Mouse (Mus musculus) mesoderm, embryonic 11.5 days (tissue): ENCODE measurements at regions not wholly inside any gene's neighbourhood (a gene's known extent, or its start where the extent isn't known, plus 50 kb on each side); places are given as distances from the start of the nearest gene placed in this dataset.
"Not testable (repeated sequence)": the region's sequence is repeated elsewhere in the genome, so short reads cannot be mapped to it uniquely, and the experiment has no call there.

Experiments
- DNase-seq: peaks from one replicate; pipeline ENCODE4 v3.0.0-alpha.2; 2012; ENCODE audit warnings: low read depth, low spot score

DNA sequence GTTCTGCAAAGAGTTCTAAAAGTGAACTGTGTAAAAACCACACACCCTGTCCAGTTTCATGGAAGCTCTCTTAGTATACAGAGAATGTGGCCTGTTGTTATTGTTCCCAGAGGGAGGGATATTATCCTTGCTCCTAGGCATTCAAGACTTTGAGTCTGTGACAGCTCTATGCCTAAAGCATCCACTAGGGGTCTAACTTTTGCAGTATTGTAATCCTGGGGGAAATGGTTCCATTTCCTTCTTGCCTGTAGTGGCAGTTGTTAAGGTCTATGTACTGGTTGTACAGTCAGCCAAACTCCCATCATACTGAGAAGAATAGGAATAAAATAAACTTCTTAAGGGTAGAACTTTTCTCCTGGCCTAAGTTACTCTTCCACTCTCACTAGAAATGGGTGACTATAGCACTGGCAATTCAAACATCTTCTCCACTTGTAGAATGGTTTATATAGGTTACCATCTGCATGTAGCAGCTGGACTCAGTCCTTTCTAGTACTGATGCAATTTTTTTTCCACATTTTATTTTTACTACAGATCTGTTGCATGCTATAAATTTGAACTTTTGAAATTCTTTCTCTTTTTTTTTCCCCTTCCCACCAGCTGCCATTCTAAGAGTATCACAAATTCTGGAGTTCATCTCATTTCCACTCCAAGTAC, 51.4 kb upstream of the Dpt start:
- DNase-seq: peak; percentile 21

DNA sequence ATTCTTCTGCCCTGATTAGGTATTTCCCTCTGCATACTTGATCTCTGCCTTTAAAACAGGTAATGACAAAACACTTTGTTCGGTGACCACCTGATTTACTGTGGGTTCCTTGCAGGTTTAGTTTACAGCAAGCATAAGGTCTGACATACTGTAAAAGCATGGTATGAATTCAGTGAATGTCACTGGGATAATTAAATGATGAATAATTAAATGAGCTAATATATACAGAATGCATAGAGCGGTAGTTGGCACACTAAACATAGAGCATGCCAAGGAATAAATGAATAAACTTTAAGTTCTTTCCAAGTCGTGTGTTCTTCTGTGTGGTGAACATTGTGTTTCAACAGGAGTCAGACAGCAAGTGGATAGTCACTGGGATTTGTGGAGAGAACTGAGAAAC, 51.9 kb upstream of the Dpt start:
- no peak for DNase-seq

DNA sequence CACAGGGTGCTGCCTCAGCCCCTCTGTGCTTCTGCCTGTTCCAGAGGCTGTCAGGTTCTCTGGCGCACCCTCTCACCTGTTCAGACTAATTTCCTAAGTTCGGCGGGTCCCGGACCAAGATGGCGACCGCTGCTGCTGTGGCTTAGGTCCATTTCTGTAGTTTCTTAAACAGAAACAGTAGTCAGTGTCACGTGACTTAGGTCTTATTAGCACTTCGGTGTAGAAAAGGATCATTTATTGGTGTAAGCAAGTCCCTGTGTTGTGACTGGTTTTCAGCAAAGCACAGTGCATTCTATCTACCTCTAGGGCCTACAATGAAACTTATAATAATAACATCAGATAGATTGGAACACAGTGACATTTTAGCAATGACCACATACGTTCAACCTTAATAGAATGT, 53.5 kb upstream of the Dpt start:
- not testable (repeated sequence) for DNase-seq

DNA sequence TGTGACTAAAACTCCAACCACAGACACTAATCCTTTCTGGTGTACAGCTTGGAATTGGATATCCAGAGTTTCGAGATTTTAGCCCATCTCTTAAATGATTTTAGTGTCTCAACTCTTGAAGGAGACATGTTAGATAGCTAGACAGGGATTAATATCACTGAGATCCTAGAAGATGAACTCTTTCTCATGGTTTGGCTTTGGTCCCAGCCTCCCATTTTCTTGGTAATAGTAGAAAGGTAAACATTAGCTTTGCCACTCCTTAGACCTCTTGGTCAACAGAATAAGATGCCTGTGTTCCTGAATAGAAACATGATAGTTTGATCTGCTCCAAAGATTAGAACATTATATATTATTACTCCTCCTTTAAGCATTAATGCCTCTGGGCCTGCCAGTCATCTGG, 60.8 kb upstream of the Dpt start:
- DNase-seq: no peak

DNA sequence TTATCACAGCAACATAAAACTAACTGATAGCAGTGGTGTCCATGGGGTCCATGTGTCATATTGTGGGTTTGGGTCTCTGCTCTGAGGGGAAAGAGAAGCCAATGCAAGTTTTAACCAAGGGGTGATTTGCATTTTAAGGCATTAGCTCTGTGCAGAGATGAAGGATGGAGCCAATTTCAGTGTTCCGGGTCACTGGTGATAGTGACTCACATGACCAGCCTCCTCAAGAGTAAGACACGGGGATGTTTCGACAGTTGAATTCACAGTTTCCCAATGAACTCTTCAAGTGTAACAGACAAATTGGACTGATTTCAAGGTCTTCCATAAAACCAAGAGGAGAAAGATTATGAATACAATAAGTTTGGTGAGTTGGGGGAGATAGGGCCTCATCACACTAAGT, 62.7 kb upstream of the Dpt start:
- DNase-seq: no peak

DNA sequence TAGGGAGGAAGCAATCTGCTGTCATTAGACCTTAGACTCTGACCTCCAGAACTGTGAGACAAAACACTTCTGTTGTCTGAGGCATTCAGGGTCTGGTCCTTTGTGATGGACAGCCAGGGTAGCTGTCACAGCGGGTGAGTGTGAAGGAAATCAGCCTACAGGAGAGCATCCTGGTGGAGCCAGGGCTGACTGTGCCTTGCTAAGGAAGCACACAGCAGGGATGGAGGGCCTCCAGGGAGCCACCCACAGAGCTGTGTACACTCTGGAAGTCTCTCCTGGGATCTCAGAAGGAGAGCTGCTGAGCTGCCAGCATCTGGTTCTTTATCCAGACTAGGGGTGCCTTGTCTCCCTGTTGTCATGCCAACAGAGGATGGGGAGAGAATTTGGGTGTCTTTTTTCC, 74.4 kb upstream of the Dpt start:
- peak; percentile 14 for DNase-seq

DNA sequence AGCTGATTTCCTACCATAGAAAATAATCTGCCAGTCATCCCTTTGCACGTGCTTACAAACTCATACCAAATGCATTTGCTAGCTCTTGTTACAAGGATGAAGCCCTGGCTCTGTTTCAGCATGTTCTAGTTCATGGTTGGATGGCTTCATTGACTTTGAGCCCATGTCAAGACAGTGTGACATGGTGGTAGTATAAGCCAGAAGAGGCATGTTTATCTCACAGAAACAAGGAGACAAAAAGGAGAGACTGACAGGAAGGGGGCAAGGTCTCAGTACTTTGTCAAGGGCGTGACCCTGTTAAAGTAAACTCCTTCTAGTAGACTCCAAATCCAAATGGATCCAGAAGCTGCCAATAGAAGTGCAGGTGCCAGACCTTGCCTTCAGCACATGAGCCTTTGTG, 81.5 kb upstream of the Dpt start:
- no peak for DNase-seq

DNA sequence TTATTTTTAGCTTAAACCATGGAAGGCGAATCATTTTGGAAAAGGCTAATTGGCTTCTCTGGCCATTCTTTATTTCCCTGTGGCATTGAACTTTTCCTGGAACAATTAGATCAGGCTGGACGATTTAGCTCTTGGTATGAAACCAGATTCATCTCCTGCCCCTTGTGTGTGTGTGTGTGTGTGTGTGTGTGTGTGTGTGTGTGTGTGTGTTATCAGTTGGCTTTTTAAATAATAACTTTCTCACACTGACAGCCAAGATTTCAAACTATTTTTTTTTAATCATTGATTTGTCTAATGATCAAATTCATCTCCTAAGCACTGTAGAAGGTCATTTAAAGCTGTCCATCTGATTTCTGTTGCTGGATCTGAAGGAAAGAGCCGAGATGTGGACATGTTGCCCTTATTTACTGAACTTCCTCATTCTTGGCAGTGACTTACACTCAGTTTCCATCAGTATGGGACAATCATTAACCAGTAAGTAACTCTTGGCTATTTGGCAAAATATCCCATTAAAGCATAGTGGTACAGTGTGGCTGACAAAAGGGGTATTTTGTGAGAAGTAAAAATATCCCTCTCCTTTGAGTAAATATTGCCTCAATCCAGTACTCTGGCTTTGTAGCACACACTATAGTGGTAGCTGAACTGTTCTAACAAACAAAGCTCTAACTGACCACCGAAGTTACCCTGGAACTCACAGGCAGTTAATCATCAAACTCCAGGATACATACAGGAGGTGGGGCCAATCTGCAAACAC, 82.5 kb upstream of the Dpt start:
- DNase-seq: no peak

DNA sequence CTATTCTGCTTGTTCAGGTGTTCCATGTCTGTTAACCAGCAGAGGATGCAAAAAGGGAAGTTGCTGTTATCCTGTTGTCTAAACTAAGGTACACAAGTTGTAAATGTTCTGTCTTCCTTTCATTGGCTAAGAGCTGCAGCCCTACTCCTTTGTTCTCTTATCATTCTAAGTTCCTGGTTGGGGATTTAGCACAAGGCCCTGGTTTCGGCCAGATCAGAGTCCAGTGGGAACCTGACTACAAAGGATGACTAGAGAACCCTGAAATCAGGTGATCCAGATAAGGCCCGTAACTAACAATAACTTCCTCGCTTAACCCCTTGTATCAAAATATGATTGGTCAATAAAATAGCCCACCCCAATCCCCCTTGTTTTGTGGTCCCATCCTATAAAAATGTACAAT, 83.9 kb upstream of the Dpt start:
- no peak for DNase-seq

DNA sequence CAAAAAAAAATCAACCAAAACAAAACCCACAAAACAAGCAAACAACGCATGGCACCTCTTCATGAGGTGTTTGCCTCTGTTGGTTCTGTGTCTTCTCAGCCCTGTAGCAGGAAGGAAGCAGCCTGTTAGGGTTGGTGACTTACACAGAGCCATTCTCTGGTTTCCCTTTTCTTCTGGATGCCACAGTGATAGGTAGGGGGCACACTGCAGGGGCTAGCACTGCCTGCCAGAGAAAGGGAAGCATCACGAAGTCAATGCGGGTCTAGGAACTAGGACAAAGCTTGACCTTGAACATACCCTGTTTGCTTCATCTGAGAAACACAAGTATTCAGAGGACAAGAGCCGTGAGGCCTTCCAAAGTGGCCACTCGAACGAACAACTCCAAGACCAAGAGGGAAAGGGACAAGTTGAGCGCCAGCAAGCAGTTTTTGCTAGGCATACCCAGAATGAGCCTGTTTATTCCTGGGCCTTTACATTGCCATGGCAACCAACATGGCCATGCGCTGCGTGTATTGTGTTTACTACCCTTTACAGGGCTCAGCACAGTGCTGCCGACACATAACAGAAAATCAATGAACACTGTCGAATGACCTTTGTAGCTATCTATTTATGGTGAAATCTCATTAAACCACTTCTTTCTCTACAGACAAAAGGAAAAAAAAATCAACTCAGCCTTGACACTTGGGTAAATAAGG, 91.9 kb upstream of the Dpt start:
- peak; percentile 54 for DNase-seq

DNA sequence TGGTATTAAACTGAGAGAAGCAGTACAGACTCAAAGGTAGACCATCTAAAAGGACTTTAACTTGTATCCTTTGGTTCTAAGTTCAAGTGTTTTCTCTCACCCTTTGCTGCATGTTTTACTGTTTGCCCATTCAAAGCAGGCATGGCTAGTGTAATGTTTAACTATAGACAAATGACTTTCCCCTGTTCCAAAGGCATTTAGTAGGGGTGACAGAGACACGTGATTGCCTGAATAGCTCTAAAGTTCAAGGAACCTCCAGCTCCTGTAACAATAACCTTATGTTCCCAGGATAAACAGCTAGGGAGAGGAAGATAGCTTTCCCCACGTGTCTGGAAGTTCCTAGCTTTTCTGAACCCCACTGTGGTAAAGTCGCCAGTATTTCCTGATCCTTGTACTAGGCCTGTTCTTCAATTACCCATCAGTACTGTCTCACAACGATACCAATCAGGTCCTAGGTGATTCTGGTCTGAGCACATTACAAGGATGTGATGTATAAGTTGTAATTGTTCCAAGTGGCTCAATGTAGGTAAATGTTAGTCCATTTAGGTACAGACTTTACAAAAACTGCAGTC, 92.8 kb upstream of the Dpt start:
- no peak for DNase-seq

DNA sequence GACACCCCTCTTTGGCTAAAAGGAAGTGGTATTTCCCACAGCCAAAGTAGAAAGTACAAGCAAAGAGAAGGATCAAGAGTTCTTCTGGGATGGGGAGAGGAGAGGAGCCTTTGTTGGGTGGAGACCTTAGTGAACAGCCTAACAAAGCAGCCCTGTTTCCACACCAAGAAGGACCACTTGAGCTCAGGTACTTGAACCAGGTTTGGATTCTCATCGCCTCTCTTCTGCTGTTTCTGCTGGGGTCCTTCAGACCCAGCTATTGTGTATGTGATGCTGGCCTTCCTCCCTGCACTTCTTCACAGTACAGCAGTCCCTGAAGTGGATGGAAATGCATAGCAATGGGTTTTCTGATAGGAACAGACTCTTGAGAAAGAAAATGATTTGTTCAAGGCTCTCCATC, 106.4 kb upstream of the Dpt start:
- DNase-seq: no peak

DNA sequence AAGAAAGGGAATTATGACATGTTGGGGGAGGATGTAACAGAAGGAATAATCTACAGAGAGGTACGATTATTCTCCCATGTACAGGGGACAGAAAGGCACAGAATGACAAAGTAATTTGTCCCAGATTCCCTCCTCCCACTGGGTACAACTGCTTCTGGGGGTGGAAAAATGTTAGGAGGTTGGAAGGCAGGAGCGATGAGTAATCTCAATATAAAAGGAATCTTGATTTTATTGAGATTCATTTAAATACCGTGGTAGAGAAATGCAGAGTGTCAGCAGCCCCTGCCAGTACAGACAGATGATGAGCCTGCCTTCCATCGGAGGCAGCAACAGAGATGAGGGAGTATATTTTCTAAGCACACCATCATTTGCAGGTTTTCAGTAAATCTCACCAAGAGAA, 107.1 kb upstream of the Dpt start:
- DNase-seq: no peak

DNA sequence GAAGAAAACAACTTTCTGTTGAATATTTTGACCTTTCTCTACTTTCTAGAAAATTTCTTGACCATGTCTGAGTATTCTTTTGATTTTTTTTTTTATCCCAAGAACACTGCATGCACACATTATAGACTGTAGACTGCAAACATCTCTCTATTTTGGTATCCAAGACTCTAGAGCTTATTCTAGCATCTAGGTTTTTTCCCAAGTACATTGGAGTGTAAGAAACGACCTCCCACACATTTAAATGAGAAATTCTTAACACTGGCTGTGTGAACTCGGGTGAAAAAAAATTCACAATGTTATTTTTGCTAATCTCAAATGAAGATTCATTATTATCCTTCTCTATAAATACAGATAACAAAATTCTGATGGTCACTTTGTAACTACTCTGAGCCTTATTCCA, 112.0 kb upstream of the Dpt start:
- DNase-seq: no peak

DNA sequence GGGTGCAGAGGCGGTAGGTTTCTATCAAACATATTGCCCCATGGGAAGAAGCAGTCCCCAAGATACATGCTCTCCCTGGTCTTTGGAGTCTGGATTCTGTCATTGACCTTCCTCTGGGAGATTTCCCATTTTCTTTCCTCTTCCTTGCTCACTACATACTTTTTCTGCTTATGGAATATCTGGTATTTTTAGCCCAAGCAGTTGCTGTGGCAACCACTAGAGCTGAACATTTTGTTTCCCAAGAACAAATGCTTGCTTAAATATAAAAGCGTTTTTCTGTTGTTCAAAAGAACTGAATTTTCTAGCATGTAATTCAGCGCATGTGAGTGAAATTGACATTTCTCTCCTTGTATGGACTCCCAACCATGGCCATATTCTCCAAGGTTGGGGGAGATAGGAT, 112.7 kb upstream of the Dpt start:
- no peak for DNase-seq

DNA sequence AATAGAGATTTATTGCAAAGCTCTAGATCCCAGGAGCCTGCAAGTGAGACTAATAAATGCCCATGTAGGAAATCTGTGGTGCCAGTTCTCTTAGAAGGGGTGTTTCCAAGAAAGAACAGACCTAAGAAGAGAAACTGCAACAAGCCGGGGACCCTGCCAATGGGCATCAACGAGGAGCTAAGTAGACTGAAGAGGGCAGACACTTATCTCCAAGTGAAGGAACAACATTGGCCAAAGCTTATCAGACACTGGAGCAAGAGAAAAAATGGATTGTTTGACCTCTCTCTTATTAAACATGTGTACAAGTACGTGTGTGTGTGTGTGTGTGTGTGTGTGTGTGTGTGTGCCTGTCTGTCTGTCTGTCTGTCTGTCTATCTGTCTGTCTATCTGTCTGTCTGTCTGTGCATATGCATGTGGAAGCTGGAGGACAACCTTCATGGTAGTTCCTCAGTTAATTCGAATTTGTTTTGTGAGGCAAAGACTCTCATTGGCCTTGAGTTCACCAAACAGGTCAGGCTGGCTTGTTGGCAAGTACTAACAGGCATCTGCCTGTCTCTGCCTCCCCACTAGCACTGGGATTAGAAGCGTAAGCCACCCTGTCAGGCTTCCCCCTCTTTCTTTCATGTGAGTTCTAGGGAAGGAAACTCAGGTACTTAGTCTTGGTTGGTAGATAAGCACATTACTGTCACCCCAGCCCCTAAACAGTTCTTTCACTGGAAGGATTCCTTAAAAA, 113.4 kb upstream of the Dpt start:
- no peak for DNase-seq

DNA sequence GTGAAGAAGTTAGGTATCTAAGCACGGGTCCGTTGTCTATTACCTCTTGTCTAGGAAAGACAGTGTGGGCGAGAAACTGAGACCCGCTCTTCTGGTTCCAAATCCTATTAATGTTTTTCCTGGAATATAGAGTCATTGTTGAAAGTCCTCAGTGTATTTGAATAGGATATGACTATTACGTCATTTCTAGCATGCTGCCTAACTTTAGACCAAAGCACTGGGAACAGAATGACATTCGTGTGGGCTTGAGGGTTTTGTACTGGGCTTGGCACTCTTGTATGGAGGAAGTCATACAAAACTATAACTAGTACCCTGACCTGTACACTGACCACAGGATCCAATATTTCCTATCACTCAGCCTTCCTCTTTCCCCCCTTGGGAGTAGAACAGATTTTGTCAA, 114.0 kb upstream of the Dpt start:
- no peak for DNase-seq

DNA sequence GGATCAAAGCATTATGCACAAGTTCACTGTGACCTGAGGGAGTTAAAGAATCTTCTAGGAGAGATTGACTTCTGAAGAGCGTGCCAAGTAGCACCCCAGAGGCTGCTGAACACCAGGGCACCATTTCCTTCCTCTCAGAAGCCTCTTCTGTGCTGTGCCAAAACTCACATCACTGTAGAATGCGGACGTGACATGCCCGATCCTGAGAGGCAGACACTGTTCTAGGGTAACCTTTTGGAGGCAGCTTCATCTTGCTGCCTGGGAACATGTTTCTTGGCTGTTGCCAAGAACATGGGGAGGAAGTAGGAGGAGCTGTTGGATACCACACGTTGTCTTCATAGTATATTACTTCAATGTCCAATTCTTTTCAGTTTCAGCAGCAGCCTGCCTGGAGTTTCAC, 114.9 kb upstream of the Dpt start:
- no peak for DNase-seq

DNA sequence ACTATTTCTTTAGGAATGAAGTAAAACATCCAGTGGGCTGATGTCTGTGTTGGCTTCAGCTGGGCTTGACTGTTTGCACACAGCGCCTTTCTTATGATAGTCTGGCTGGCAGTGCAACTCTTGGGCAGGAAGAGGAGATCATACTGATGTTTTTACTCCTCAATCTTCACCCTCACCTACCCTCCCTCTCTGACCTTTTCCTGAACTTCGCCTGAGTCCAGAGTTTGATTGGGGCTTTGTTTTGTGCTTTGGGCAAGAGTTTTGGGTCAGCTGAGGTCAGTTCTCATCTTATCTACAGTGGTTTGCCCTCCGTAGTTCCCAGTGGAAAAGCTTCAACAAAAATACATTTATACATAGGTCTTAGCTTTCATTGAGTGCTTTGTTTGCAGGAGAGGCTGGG, 118.1 kb upstream of the Dpt start:
- no peak for DNase-seq

DNA sequence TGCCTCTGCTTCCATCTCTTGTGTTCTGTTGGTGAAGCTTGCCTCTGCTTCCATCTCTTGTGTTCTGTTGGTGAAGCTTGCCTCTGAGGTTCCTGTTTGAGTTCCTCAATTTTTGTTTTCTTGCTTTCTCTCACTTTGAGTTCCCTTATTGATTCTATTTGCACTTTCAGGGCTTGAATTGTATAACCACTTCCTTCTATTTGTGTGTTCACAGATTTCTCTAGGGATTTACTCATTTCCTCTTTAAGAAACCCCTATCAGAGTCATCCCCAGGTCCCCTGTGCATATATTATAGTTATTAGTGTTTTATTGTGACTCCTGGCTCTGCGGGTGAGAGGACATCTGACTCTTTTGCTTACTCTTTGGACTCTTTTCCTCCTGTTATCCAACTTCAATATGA, 144.2 kb upstream of the Dpt start:
- DNase-seq: no peak

DNA sequence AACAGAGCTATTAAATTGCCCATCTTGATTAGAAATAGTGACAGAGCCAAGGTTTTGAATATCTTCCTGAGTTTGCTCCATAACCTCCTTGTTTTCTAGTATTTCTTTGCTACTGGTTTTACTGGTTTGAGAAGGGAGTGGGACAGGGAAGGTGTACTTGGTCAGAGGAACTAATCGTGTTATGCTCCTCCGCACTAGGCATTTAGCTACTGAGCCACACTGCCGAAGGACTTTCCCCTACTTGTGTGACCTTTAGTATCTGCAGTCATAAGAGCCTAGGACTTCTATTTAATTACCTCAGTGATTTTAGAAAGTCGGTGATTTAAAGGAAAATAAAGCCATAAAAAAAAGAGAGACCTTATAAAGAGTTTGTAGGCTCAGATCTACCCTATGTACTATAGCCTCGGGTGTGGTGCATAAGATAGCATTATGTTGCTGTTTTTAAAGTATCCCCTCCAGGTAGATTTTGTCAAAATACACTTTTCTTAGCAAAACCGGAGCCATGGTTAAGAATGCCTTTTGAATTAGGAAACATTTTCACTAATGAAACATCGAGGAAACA, 158.5 kb upstream of the Dpt start:
- DNase-seq: no peak

DNA sequence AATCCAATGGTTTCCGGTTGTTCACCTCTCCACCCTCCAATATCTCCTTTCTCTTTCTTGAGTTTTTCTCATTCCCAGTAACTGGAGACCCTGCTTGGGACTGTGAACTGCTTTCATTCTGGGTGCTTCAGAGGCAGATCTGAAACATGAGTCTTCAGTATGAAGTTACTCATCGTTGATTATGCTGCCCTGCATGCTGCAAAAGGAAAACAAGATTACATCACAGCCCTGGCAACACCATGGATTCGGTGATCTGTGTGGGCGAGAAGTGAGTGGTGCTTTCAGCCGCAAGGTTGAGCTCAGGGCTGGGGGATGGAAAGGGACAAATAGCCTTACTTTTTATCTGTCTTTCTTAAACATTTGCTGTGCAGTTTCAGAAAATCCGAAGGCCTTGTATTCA, 164.8 kb upstream of the Dpt start:
- no peak for DNase-seq
